Mouse (Mus musculus): ENCODE measurements around the gene Insl5. TPM values are rescaled to one million over a fixed set of nuclear protein-coding genes. Genes with fewer than 3 reads are reported as not detected.

Insl5 gene
- polyA plus RNA-seq, 1 experiment from 2014 or later = 0.41 TPM

GRCm38 (mm10) chr4:103004681-103005080, 22.0 kb downstream of the Insl5 start:
- ATAC-seq = no peak
- no peaks in the 10 kb centered on the region for H3K9me3 ChIP-seq (ENCODE audit: control insufficient read depth, low read length)
- no peak overlapping the region for H3K4me2 ChIP-seq (ENCODE audit: low read length)

GRCm38 (mm10) chr4:102991685-102992084, 35.0 kb downstream of the Insl5 start:
- ATAC-seq = no peak
- Histone ChIP-seq H3K36me3 (ENCODE audit: control insufficient read depth, insufficient read depth) (no peaks in the 10 kb centered on the region), H3K27ac (ENCODE audit: low read length) (no peak overlapping the region), H3K9ac (replicated peaks; ENCODE audit: low read depth, low read length) (no peak overlapping the region), H3K9me3 (ENCODE audit: control insufficient read depth, low read length) (no peaks in the 10 kb centered on the region), H3K4me1 (replicated peaks; ENCODE audit: control insufficient read depth, insufficient read depth, low read length) (no peaks in the 10 kb centered on the region), H3K27me3 (replicated peaks; ENCODE audit: control insufficient read depth, insufficient read depth, low read length) (no peaks in the 10 kb centered on the region), H3K4me3 (replicated peaks; ENCODE audit: low read length) (no peak overlapping the region), H3K4me2 (ENCODE audit: low read length) (no peak overlapping the region)
- 62% methylated on average over 3 of the region's 3 CpGs for WGBS

More at GRCm38 (mm10) chr4:103004681-103005080, 22.0 kb downstream of the Insl5 start:
- no peak overlapping the region for H3K27ac ChIP-seq (ENCODE audit: low read length)
- no peaks in the 10 kb centered on the region for H3K27me3 ChIP-seq (replicated peaks; ENCODE audit: control insufficient read depth, insufficient read depth, low read length)
- no peaks in the 10 kb centered on the region for H3K36me3 ChIP-seq (ENCODE audit: control insufficient read depth, insufficient read depth)
- no peak overlapping the region for H3K9ac ChIP-seq (replicated peaks; ENCODE audit: low read depth, low read length)
- peaks cover 3% of the 10 kb centered on the region for H3K4me1 ChIP-seq (replicated peaks; ENCODE audit: control insufficient read depth, insufficient read depth, low read length)
- H3K4me3 ChIP-seq (replicated peaks; ENCODE audit: low read length) = no peak overlapping the region
- 79% methylated on average over 4 of the region's 4 CpGs for WGBS

GRCm38 (mm10) chr4:102990595-102991340, 35.9 kb downstream of the Insl5 start:
- Histone ChIP-seq H3K36me3 (ENCODE audit: control insufficient read depth, insufficient read depth) (no peaks in the 10 kb centered on the region), H3K4me3 (replicated peaks; ENCODE audit: low read length) (no peak overlapping the region), H3K9ac (replicated peaks; ENCODE audit: low read depth, low read length) (no peak overlapping the region), H3K27ac (ENCODE audit: low read length) (no peak overlapping the region), H3K9me3 (ENCODE audit: control insufficient read depth, low read length) (no peaks in the 10 kb centered on the region), H3K4me2 (ENCODE audit: low read length) (no peak overlapping the region), H3K27me3 (replicated peaks; ENCODE audit: control insufficient read depth, insufficient read depth, low read length) (no peaks in the 10 kb centered on the region), H3K4me1 (replicated peaks; ENCODE audit: control insufficient read depth, insufficient read depth, low read length) (no peaks in the 10 kb centered on the region)
- WGBS = 84% methylated on average over 11 of the region's 11 CpGs
- no peak for ATAC-seq

- 77% methylated on average over 4 of the region's 4 CpGs for WGBS
- Histone ChIP-seq H3K4me1 (replicated peaks; ENCODE audit: control insufficient read depth, insufficient read depth, low read length) (no peaks in the 10 kb centered on the region), H3K4me2 (ENCODE audit: low read length) (no peak overlapping the region), H3K9ac (replicated peaks; ENCODE audit: low read depth, low read length) (no peak overlapping the region), H3K27me3 (replicated peaks; ENCODE audit: control insufficient read depth, insufficient read depth, low read length) (no peaks in the 10 kb centered on the region), H3K36me3 (ENCODE audit: control insufficient read depth, insufficient read depth) (no peaks in the 10 kb centered on the region), H3K27ac (ENCODE audit: low read length) (no peak overlapping the region), H3K9me3 (ENCODE audit: control insufficient read depth, low read length) (no peaks in the 10 kb centered on the region), H3K4me3 (replicated peaks; ENCODE audit: low read length) (no peak overlapping the region)
- ATAC-seq = no peak
Observed at GRCm38 (mm10) chr4:102990016-102990415, 36.6 kb downstream of the Insl5 start.

- no peak for ATAC-seq
- Histone ChIP-seq H3K4me2 (ENCODE audit: low read length) (no peak overlapping the region), H3K27me3 (replicated peaks; ENCODE audit: control insufficient read depth, insufficient read depth, low read length) (no peaks in the 10 kb centered on the region), H3K27ac (ENCODE audit: low read length) (no peak overlapping the region), H3K9me3 (ENCODE audit: control insufficient read depth, low read length) (no peaks in the 10 kb centered on the region), H3K4me3 (replicated peaks; ENCODE audit: low read length) (no peak overlapping the region), H3K4me1 (replicated peaks; ENCODE audit: control insufficient read depth, insufficient read depth, low read length) (no peaks in the 10 kb centered on the region), H3K36me3 (ENCODE audit: control insufficient read depth, insufficient read depth) (no peaks in the 10 kb centered on the region), H3K9ac (replicated peaks; ENCODE audit: low read depth, low read length) (no peak overlapping the region)
- WGBS = 80% methylated on average over 5 of the region's 5 CpGs
Observed at GRCm38 (mm10) chr4:102989391-102989790, 37.3 kb downstream of the Insl5 start.

GRCm38 (mm10) chr4:102988526-102988925, 38.1 kb downstream of the Insl5 start:
- Histone ChIP-seq H3K9ac (replicated peaks; ENCODE audit: low read depth, low read length) (no peak overlapping the region), H3K36me3 (ENCODE audit: control insufficient read depth, insufficient read depth) (no peaks in the 10 kb centered on the region), H3K9me3 (ENCODE audit: control insufficient read depth, low read length) (no peaks in the 10 kb centered on the region), H3K4me3 (replicated peaks; ENCODE audit: low read length) (no peak overlapping the region), H3K4me2 (ENCODE audit: low read length) (no peak overlapping the region), H3K27ac (ENCODE audit: low read length) (no peak overlapping the region), H3K27me3 (replicated peaks; ENCODE audit: control insufficient read depth, insufficient read depth, low read length) (no peaks in the 10 kb centered on the region), H3K4me1 (replicated peaks; ENCODE audit: control insufficient read depth, insufficient read depth, low read length) (no peaks in the 10 kb centered on the region)
- no peak for ATAC-seq
- WGBS = 79% methylated on average over 6 of the region's 6 CpGs

- Histone ChIP-seq H3K27ac (ENCODE audit: low read length) (no peak overlapping the region), H3K27me3 (replicated peaks; ENCODE audit: control insufficient read depth, insufficient read depth, low read length) (no peaks in the 10 kb centered on the region), H3K36me3 (ENCODE audit: control insufficient read depth, insufficient read depth) (no peaks in the 10 kb centered on the region), H3K9me3 (ENCODE audit: control insufficient read depth, low read length) (no peaks in the 10 kb centered on the region), H3K4me2 (ENCODE audit: low read length) (no peak overlapping the region), H3K4me1 (replicated peaks; ENCODE audit: control insufficient read depth, insufficient read depth, low read length) (no peaks in the 10 kb centered on the region), H3K4me3 (replicated peaks; ENCODE audit: low read length) (no peak overlapping the region), H3K9ac (replicated peaks; ENCODE audit: low read depth, low read length) (no peak overlapping the region)
- ATAC-seq = no peak
- WGBS = 61% methylated on average over 2 of the region's 2 CpGs
Observed at GRCm38 (mm10) chr4:102987756-102988155, 38.9 kb downstream of the Insl5 start.

GRCm38 (mm10) chr4:102987325-102987724, 39.3 kb downstream of the Insl5 start:
- Histone ChIP-seq H3K4me3 (replicated peaks; ENCODE audit: low read length) (no peak overlapping the region), H3K4me2 (ENCODE audit: low read length) (no peak overlapping the region), H3K9me3 (ENCODE audit: control insufficient read depth, low read length) (no peaks in the 10 kb centered on the region), H3K9ac (replicated peaks; ENCODE audit: low read depth, low read length) (no peak overlapping the region), H3K36me3 (ENCODE audit: control insufficient read depth, insufficient read depth) (no peaks in the 10 kb centered on the region), H3K27ac (ENCODE audit: low read length) (no peak overlapping the region), H3K4me1 (replicated peaks; ENCODE audit: control insufficient read depth, insufficient read depth, low read length) (no peaks in the 10 kb centered on the region), H3K27me3 (replicated peaks; ENCODE audit: control insufficient read depth, insufficient read depth, low read length) (no peaks in the 10 kb centered on the region)
- peak; percentile 50; the same call in 1 of the 2 replicates for ATAC-seq
- 14% methylated on average over 4 of the region's 4 CpGs for WGBS

- Histone ChIP-seq H3K9ac (replicated peaks; ENCODE audit: low read depth, low read length) (no peak overlapping the region), H3K4me2 (ENCODE audit: low read length) (no peak overlapping the region), H3K27me3 (replicated peaks; ENCODE audit: control insufficient read depth, insufficient read depth, low read length) (no peaks in the 10 kb centered on the region), H3K27ac (ENCODE audit: low read length) (no peak overlapping the region), H3K4me1 (replicated peaks; ENCODE audit: control insufficient read depth, insufficient read depth, low read length) (no peaks in the 10 kb centered on the region), H3K36me3 (ENCODE audit: control insufficient read depth, insufficient read depth) (no peaks in the 10 kb centered on the region), H3K9me3 (ENCODE audit: control insufficient read depth, low read length) (no peaks in the 10 kb centered on the region), H3K4me3 (replicated peaks; ENCODE audit: low read length) (no peak overlapping the region)
- WGBS = 0% methylated on average over 2 of the region's 2 CpGs
- ATAC-seq = peak; percentile 83
Observed at GRCm38 (mm10) chr4:102986917-102987316, 39.7 kb downstream of the Insl5 start.

GRCm38 (mm10) chr4:102986173-102986572, 40.5 kb downstream of the Insl5 start:
- no peak overlapping the region for H3K4me2 ChIP-seq (ENCODE audit: low read length)
- no peak overlapping the region for H3K27ac ChIP-seq (ENCODE audit: low read length)
- H3K4me1 ChIP-seq (replicated peaks; ENCODE audit: control insufficient read depth, insufficient read depth, low read length) = no peaks in the 10 kb centered on the region
- WGBS = 75% methylated on average over 7 of the region's 7 CpGs
- no peak overlapping the region for H3K4me3 ChIP-seq (replicated peaks; ENCODE audit: low read length)
- H3K9ac ChIP-seq (replicated peaks; ENCODE audit: low read depth, low read length) = no peak overlapping the region
- ATAC-seq = no peak
- no peaks in the 10 kb centered on the region for H3K9me3 ChIP-seq (ENCODE audit: control insufficient read depth, low read length)
- no peaks in the 10 kb centered on the region for H3K27me3 ChIP-seq (replicated peaks; ENCODE audit: control insufficient read depth, insufficient read depth, low read length)
- no peaks in the 10 kb centered on the region for H3K36me3 ChIP-seq (ENCODE audit: control insufficient read depth, insufficient read depth)
